Mouse (Mus musculus): ENCODE data around the gene Abt1.

DNA sequence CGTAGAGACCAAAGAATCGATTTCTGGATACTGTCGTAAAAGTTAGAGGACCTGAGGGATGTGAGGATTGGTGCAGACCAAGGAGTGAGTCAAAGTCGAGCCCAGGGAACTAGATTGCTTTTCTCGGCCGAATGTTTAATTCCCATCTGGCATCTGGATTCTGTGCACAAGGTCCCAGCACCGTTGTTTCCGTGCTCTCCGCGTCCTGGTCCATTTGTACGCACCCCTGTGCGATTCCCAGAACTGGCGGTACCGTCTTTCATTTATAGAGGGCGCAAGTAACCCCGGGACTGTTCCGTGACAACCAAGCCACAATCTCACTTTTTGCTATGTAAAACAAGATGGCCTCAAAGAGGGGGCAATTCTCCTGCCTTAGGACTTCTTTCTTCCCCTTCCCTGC is 7.1 kb upstream of the Abt1 start:
- TF ChIP-seq CTCF (IDR thresholded peaks at IDR 0.05) (peak; percentile 75), EP300 (IDR thresholded peaks at IDR 0.05) (no peak)
